Mouse (Mus musculus) liver, adult 2 months (tissue): ENCODE results near the gene Mrln. TPM values are rescaled to one million over a fixed set of nuclear protein-coding genes. Genes with fewer than 3 reads are reported as not detected.

Experiments used
- DNase-seq: peaks from one replicate; pipeline ENCODE4 v3.0.0-alpha.2; 2011; ENCODE audit warnings: low read depth, low spot score; ENCODE audit errors: extremely low read depth
- H3K27ac ChIP-seq: fragments of 200-500 bp; replicated peaks from 2 replicates; pipeline ENCODE4 v1.5.1; 2012; ENCODE audit warnings: low read depth, mild to moderate bottlenecking, control low read depth, inconsistent platforms, low read length; ENCODE audit not compliant: insufficient read depth
- H3K27me3 ChIP-seq: fragments of 200-500 bp; 2 replicates; pipeline ENCODE4 v1.6.1; 2012; ENCODE audit warnings: mild to moderate bottlenecking, moderate library complexity, low read length, inconsistent platforms; ENCODE audit not compliant: control insufficient read depth, insufficient read depth
- H3K36me3 ChIP-seq: fragments of 200-500 bp; 2 replicates; pipeline ENCODE4 v1.6.1; 2012; ENCODE audit warnings: low read length, inconsistent platforms; ENCODE audit not compliant: control insufficient read depth, insufficient read depth
- H3K4me1 ChIP-seq: fragments of 200-500 bp; 2 replicates; pipeline ENCODE4 v1.6.1; 2011; ENCODE audit warnings: low read length; ENCODE audit not compliant: control insufficient read depth, insufficient read depth
- H3K4me3 ChIP-seq: fragments of 200-500 bp; 2 replicates; pipeline ENCODE4 v1.5.1; 2011; ENCODE audit warnings: low read depth, mild to moderate bottlenecking, control low read depth, low read length, moderate library complexity; ENCODE audit not compliant: insufficient read depth
- H3K79me2 ChIP-seq: fragments of 200-500 bp; 2 replicates; pipeline ENCODE4 v1.6.1; 2012; ENCODE audit warnings: inconsistent platforms, mild to moderate bottlenecking, low read length, moderate library complexity; ENCODE audit not compliant: control insufficient read depth, insufficient read depth
- H3K9ac ChIP-seq: fragments of 200-500 bp; 2 replicates; pipeline ENCODE4 v1.6.1; 2012; ENCODE audit warnings: low read depth, mild to moderate bottlenecking, control low read depth, inconsistent platforms, low read length
- CTCF ChIP-seq: fragments of 200-500 bp; IDR thresholded peaks from 2 replicates; pipeline ENCODE4 v1.5.1; 2011; ENCODE audit warnings: low read depth, low read length, control low read depth
- POLR2A ChIP-seq: fragments of 200-500 bp; IDR thresholded peaks from 2 replicates; pipeline ENCODE4 v1.6.1; 2011; ENCODE audit warnings: low read length, control low read depth; ENCODE audit not compliant: insufficient read depth; ENCODE audit errors: extremely low read depth
- WGBS: fragments of 180-500 bp; shearing (Covaris S2); methylation state at CpG from one replicate; pipeline ENCODE4 v1.1.7; 2018; 5-methylcytosine and 5-hydroxymethylcytosine counted together
- polyA plus RNA-seq: library from polyadenylated mRNA; depleted of rRNA; stranded (reverse); fragments of >200 nt; gene quantifications from 2 replicates; pipeline ENCODE4 v1.2.3, GENCODE M21; 2012; rRNA removed
- total RNA-seq: library from RNA; depleted of rRNA; stranded (reverse); fragments of >200 nt; gene quantifications from 2 replicates; pipeline ENCODE4 v1.2.3, GENCODE M21; 2014; rRNA removed

The Mrln gene
- total and polyA plus RNA-seq, 2 experiments, result not detected

DNA sequence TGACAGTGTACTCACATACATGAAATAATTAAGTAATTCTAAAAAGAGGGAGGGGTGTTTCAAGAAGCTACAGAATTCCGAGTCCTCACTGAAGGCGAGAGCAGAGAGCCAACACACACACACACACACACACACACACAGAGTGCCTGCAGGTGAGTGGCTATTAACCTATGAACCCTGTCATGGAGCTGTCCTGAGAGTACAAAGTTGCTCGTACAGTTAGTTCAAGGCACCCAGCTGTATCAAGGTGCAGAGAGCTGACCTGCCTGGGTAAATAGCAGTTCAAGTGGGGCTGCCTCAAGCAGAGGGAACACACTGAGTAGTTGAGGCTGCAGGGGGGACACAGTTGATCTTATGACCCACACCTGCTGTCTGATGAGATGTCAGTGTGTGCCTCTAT is 57.6 kb downstream of the Mrln start:
- DNase-seq, result peak; percentile 14

DNA sequence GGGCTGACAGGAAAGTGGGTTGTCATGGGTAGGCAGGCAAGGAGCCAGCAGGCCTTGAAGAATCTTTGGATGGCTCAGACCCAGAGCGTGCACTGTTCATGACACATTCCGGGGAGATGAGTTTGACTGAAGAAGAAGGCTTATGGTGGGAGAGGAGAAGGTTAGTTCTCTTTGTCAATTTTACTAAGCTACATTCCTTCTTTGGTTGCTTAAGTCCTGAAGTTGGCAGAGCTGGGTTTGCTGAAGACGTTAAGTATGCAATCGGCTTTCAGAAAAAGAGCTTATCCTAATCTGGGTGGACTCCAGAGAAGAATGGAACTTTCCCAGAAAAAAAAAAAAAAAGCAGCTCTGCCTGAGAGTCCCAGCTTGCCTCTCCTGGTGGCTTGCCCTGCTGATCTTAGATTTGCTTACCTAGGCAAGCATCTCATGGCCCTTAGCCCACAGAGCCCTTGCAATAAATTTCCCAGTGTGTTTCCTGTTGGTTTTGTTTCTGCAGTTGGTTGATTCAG is 59.3 kb downstream of the Mrln start:
- 82% methylated on average over 4 of the region's 4 CpGs for WGBS
- no peak for TF ChIP-seq POLR2A
- no peak for TF ChIP-seq CTCF
- no peak overlapping the region for H3K4me3 ChIP-seq
- H3K27me3 ChIP-seq, result no peaks in the 10 kb centered on the region
- H3K4me1 ChIP-seq, result no peaks in the 10 kb centered on the region
- no peaks in the 10 kb centered on the region for H3K36me3 ChIP-seq
- no peak for DNase-seq
- H3K27ac ChIP-seq, result no peak overlapping the region
- no peak overlapping the region for H3K9ac ChIP-seq
- H3K79me2 ChIP-seq, result no peaks in the 10 kb centered on the region

More for the DNA sequence above, 57.6 kb downstream of the Mrln start:
- H3K9ac ChIP-seq, result no peak overlapping the region
- H3K4me1 ChIP-seq, result no peaks in the 10 kb centered on the region
- no peak for TF ChIP-seq CTCF
- TF ChIP-seq POLR2A, result no peak
- no peak overlapping the region for H3K27ac ChIP-seq
- H3K4me3 ChIP-seq, result no peak overlapping the region
- H3K27me3 ChIP-seq, result no peaks in the 10 kb centered on the region
- WGBS, result 62% methylated on average over 3 of the region's 3 CpGs
- H3K79me2 ChIP-seq, result no peaks in the 10 kb centered on the region
- H3K36me3 ChIP-seq, result no peaks in the 10 kb centered on the region

DNA sequence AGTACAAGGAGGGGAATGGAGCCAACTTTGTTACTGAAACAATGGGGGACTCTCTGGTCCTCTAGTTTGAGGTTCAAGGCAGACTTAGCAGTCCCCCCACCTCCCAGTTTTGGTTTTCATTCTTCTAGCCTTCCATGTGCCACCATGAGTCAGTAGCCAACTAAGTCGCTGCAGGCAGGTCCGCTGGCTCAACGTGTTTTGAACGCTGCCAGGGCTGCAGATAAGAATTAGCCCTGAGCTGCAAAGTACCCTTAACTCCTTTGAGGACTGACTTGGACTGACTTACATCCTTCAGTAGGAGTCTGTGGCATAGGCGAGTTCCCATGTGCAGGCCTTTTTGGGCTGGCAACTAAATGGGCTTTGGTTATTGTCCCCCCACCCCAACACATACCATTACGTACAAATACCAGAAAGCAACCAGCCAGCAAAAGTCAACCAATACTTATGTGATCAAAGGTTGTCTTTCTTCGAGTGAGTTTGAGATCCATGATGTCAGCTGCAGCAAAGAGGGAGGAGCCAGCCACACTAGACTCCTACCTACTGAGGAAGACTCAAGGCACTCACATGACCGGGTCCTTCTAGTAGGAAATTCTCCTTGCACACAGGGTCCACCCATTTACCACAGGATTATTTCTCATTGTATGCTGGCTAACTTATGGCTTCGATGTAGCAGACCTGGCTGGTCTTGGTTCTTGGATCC is 60.0 kb downstream of the Mrln start:
- 79% methylated on average over 9 of the region's 9 CpGs for WGBS

DNA sequence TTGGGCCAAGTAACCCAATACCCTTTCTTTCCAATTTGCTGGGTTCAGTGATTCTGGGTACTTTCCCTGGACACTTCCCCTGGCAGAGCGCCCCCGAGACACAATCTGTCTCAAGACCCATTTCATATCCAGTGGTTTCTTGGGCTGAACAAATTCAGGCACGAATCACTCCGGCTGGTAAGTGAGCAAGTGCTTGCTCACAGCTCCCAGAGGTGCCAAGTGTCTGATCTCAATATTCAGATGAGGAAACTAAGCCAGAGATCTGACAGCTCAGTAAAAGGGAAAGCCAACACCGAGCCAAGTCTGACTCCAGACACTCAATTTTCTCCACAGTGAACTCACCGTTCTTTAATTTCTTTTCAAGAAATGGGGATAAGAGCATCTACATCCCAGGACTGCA is 62.0 kb downstream of the Mrln start:
- Histone ChIP-seq H3K27ac (no peak overlapping the region), H3K79me2 (no peaks in the 10 kb centered on the region), H3K4me1 (no peaks in the 10 kb centered on the region), H3K27me3 (no peaks in the 10 kb centered on the region), H3K4me3 (no peak overlapping the region), H3K9ac (no peak overlapping the region), H3K36me3 (no peaks in the 10 kb centered on the region)
- WGBS, result 88% methylated on average over 6 of the region's 6 CpGs
- DNase-seq, result no peak
- TF ChIP-seq CTCF (no peak), POLR2A (no peak)

More for the DNA sequence above, 60.0 kb downstream of the Mrln start:
- Histone ChIP-seq H3K27me3 (no peaks in the 10 kb centered on the region), H3K27ac (no peak overlapping the region), H3K9ac (no peak overlapping the region), H3K79me2 (no peaks in the 10 kb centered on the region), H3K4me3 (no peak overlapping the region), H3K4me1 (no peaks in the 10 kb centered on the region), H3K36me3 (no peaks in the 10 kb centered on the region)
- DNase-seq, result no peak
- TF ChIP-seq POLR2A (no peak), CTCF (no peak)

DNA sequence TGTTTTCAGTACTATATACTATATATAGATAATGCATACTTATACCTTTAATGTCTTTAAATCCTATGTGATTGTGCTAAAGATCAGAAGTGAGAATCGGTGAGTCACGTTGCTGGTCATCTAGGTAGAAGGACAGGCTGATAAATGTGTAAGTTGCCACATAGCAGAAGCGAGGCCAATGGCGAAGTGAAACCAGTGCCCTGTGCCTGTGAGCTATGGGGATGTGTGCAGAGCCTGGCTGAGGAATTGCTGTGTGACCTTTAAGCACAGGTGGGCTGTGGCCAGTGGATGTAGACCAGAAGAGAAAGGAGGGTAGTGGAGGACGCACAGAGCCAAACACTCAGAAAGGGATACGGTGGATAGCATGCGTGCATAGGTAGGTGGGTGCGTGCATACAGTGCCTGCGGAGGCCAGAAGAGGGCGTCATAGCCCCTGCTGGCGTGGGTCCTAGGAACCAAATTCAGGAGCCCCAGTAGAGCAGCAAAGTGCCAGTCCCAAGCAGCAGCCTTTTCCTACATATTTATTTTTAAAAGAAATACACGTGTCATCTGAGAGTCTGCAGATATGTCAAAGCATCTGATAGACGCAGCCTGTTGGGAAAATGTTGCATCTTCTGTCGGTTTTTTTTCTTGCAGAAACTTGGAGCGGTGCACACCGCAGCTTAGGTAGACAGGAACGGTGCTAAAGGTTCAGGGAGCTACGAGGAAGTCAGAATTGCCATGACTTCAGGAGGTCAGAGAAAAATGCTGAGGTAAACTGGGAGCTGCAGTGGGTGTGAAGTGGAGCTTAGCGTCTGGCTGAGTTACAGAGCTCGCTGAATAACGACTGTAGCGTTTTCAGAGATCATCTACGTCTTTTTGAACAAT is 64.3 kb downstream of the Mrln start:
- no peaks in the 10 kb centered on the region for H3K79me2 ChIP-seq
- no peak overlapping the region for H3K4me3 ChIP-seq
- no peaks in the 10 kb centered on the region for H3K36me3 ChIP-seq
- H3K4me1 ChIP-seq, result no peaks in the 10 kb centered on the region
- H3K27ac ChIP-seq, result no peak overlapping the region
- no peaks in the 10 kb centered on the region for H3K27me3 ChIP-seq
- DNase-seq, result no peak
- TF ChIP-seq CTCF, result no peak
- no peak for TF ChIP-seq POLR2A
- H3K9ac ChIP-seq, result no peak overlapping the region
- WGBS, result 80% methylated on average over 23 of the region's 23 CpGs

Other genes with a start within 250 kb of the Mrln start
- 8.4 and 10.1 TPM in 2 replicates for gene Ccdc6, start 107.5 kb upstream of the Mrln start, total RNA-seq
- gene Ccdc6, start 107.5 kb upstream of the Mrln start, polyA plus RNA-seq, result 10.5 and 10.7 TPM in 2 replicates
- 2.4 and 2.8 TPM in 2 replicates for gene Slc16a9, start 40.4 kb downstream of the Mrln start, total RNA-seq
- 0.80 and 1.7 TPM in 2 replicates for gene Slc16a9, start 40.4 kb downstream of the Mrln start, polyA plus RNA-seq
- gene Fam13c, start 235.8 kb downstream of the Mrln start, total RNA-seq, result 0.09 and 0.13 TPM in 2 replicates
- gene Fam13c, start 235.8 kb downstream of the Mrln start, polyA plus RNA-seq, result 0.02 and 0.04 TPM in 2 replicates